Comparison of ENCODE assay signal across 24 mouse cellular contexts in genomic region chr13:81086969-81087682, GRCm38 (mm10).
DNase-seq lines count a peak whose midpoint lies in the region; ATAC-seq and TF ChIP-seq lines count a peak whose summit lies in the region.
"Had no signal": no experiment of that assay in that cellular context is flagged by ENCODE, and none has a peak within 500 bp of the region (broad histone marks: within the 10 kb centered on the region; RNA-seq: fewer than 3 reads in every experiment).

No protein-coding gene starts in this region.

- no peak for TF ChIP-seq CTCF in hindbrain, postnatal 0 days (IDR thresholded peaks at IDR 0.05; ENCODE audit: low read depth)

- no peak overlapping the region for H3K9ac ChIP-seq in hindbrain, postnatal 0 days (replicated peaks; ENCODE audit: low read length)
- H3K9ac ChIP-seq: hindbrain, embryonic 13.5 days; neural tube, embryonic 15.5 days had no signal

- H3K27ac ChIP-seq in hindbrain, postnatal 0 days: no peak overlapping the region
- H3K27ac ChIP-seq: gastrocnemius, adult 2 months; hindbrain, embryonic 13.5 days; neural tube, embryonic 15.5 days had no signal

- no peaks in the 10 kb centered on the region for H3K9me3 ChIP-seq in hindbrain, postnatal 0 days (ENCODE audit: low read length)
- H3K9me3 ChIP-seq: hindbrain, embryonic 13.5 days; neural tube, embryonic 15.5 days had no signal

- ATAC-seq in hindbrain, postnatal 0 days: no peak
- ATAC-seq: forebrain, embryonic 16.5 days had no signal

- intact Hi-C loops in left cerebral cortex, postnatal 25 days (cut with DNase I): no loop called here

- no peaks in the 10 kb centered on the region for H3K4me1 ChIP-seq in hindbrain, postnatal 0 days (ENCODE audit: insufficient read depth, low read length)
- H3K4me1 ChIP-seq: hindbrain, embryonic 13.5 days; neural tube, embryonic 15.5 days had no signal

- DNase-seq in cerebellum, adult 9-11 months: peak; percentile 9
- DNase-seq in cerebellum, adult 8-10 months: no peak
- DNase-seq in left cerebral cortex, adult 11 months (ENCODE audit: low spot score): peak; percentile 39
- DNase-seq in left cerebral cortex, postnatal 25 days (ENCODE audit: low spot score in 2 of 2): no peak
- peak; percentile 40 for DNase-seq in testis, postnatal 10 days (ENCODE audit: low spot score)
- no peak for DNase-seq in testis, postnatal 14 days (ENCODE audit: low spot score)
- no peak for DNase-seq in gastrocnemius, adult 18-20 months (ENCODE audit: low spot score)
- DNase-seq in hindbrain, postnatal 0 days (ENCODE audit: low spot score): no peak
- DNase-seq: adrenal gland, postnatal 25 days; embryo, embryonic 11 days; gastrocnemius, adult 2 months; heart, postnatal 10 days; kidney, adult 8-10 months; kidney, postnatal 14 days; liver; lung, adult 18-20 months; lung, postnatal 14 days; midbrain, embryonic 14.5 days; thymus, adult 18-20 months had no signal

- WGBS in hindbrain, postnatal 0 days: 76% methylated on average over 2 of the region's 2 CpGs

- H3K4me2 ChIP-seq in hindbrain, postnatal 0 days (ENCODE audit: low read depth, low read length): no peak overlapping the region
- H3K4me2 ChIP-seq: heart, embryonic 11.5 days; hindbrain, embryonic 13.5 days; neural tube, embryonic 15.5 days had no signal

- no peaks in the 10 kb centered on the region for H3K27me3 ChIP-seq in hindbrain, postnatal 0 days (ENCODE audit: insufficient read depth, low read length)
- H3K27me3 ChIP-seq: hindbrain, embryonic 13.5 days; neural tube, embryonic 15.5 days had no signal

- H3K4me3 ChIP-seq in hindbrain, postnatal 0 days (ENCODE audit: low read length): no peak overlapping the region
- H3K4me3 ChIP-seq: gastrocnemius, adult 2 months; hindbrain, embryonic 13.5 days; neural tube, embryonic 15.5 days had no signal

- H3K36me3 ChIP-seq in hindbrain, postnatal 0 days (ENCODE audit: insufficient read depth, low read length): no peaks in the 10 kb centered on the region
- H3K36me3 ChIP-seq: G1E; hindbrain, embryonic 13.5 days; neural tube, embryonic 15.5 days had no signal

Comparison
In these comparisons a context has a peak if more than half of its experiments do, and no peak if none do; other contexts are left out.
1. DNase-seq: peak in cerebellum, adult 9-11 months (single experiment), left cerebral cortex, adult 11 months (single experiment) and testis, postnatal 10 days (single experiment); none in cerebellum, adult 8-10 months (single experiment), left cerebral cortex, postnatal 25 days (0 of 2), testis, postnatal 14 days (single experiment), gastrocnemius, adult 18-20 months (single experiment) and hindbrain, postnatal 0 days (single experiment).